Mouse (Mus musculus): ENCODE measurements around the gene Praf2. TPM values are rescaled to one million over a fixed set of nuclear protein-coding genes. Genes with fewer than 3 reads are reported as not detected.

Gene Praf2
- polyA plus RNA-seq, 1 experiment, result 112 TPM

- Histone ChIP-seq H3K27ac (ENCODE audit: insufficient read depth, low read length) (no peak overlapping the region), H3K4me1 (ENCODE audit: control insufficient read depth, insufficient read depth, low read length) (no peaks in the 10 kb centered on the region), H3K4me3 (ENCODE audit: insufficient read depth, low read length) (no peak overlapping the region)
- TF ChIP-seq POLR2A (IDR thresholded peaks at IDR 0.05; ENCODE audit: low read depth, low read length), result no peak
- TF ChIP-seq CTCF (IDR thresholded peaks at IDR 0.05; ENCODE audit: borderline replicate concordance, insufficient read depth, low read length), result peak; percentile 34; the same call in 1 of the 2 replicates
Measured at GRCm38 (mm10) chrX:7776329-7777082, 48.3 kb downstream of the Praf2 start.

- no peak overlapping the region for H3K4me3 ChIP-seq (ENCODE audit: insufficient read depth, low read length)
- no peaks in the 10 kb centered on the region for H3K4me1 ChIP-seq (ENCODE audit: control insufficient read depth, insufficient read depth, low read length)
- H3K27ac ChIP-seq (ENCODE audit: insufficient read depth, low read length), result no peak overlapping the region
- TF ChIP-seq CTCF (IDR thresholded peaks at IDR 0.05; ENCODE audit: borderline replicate concordance, insufficient read depth, low read length) (no peak), POLR2A (IDR thresholded peaks at IDR 0.05; ENCODE audit: low read depth, low read length) (no peak)
Measured at GRCm38 (mm10) chrX:7778450-7779244, 50.4 kb downstream of the Praf2 start.

- H3K27ac ChIP-seq (ENCODE audit: insufficient read depth, low read length), result no peak overlapping the region
- H3K4me3 ChIP-seq (ENCODE audit: insufficient read depth, low read length), result no peak overlapping the region
- H3K4me1 ChIP-seq (ENCODE audit: control insufficient read depth, insufficient read depth, low read length), result no peaks in the 10 kb centered on the region
- TF ChIP-seq CTCF (IDR thresholded peaks at IDR 0.05; ENCODE audit: borderline replicate concordance, insufficient read depth, low read length) (no peak), POLR2A (IDR thresholded peaks at IDR 0.05; ENCODE audit: low read depth, low read length) (no peak)
Measured at GRCm38 (mm10) chrX:7779294-7779693, 51.1 kb downstream of the Praf2 start.

Other genes with a start within 250 kb of the Praf2 start
- gene Foxp3, start 154.8 kb upstream of the Praf2 start, polyA plus RNA-seq (2011; ENCODE audit: insufficient read length, low read depth, missing spikeins), result not detected in 2 replicates
- 2.9 and 3.1 TPM in 2 replicates for gene Ppp1r3f, start 154.2 kb upstream of the Praf2 start, polyA plus RNA-seq (2011; ENCODE audit: insufficient read length, low read depth, missing spikeins)
- gene Ccdc22, start 122.9 kb upstream of the Praf2 start, polyA plus RNA-seq (2011; ENCODE audit: insufficient read length, low read depth, missing spikeins), result 12.8 and 14.3 TPM in 2 replicates
- gene Cacna1f, start 121.4 kb upstream of the Praf2 start, polyA plus RNA-seq (2011; ENCODE audit: insufficient read length, low read depth, missing spikeins), result not detected in 2 replicates
- 0.18 and 0.19 TPM in 2 replicates for gene Syp, start 90.0 kb upstream of the Praf2 start, polyA plus RNA-seq (2011; ENCODE audit: insufficient read length, low read depth, missing spikeins)
- 7.0 TPM in 2 replicates for gene Prickle3, start 71.2 kb upstream of the Praf2 start, polyA plus RNA-seq (2011; ENCODE audit: insufficient read length, low read depth, missing spikeins)
- gene Plp2, start 57.0 kb upstream of the Praf2 start, polyA plus RNA-seq (2011; ENCODE audit: insufficient read length, low read depth, missing spikeins), result 305 and 316 TPM in 2 replicates
- not detected in 2 replicates for gene Magix, start 47.2 kb upstream of the Praf2 start, polyA plus RNA-seq (2011; ENCODE audit: insufficient read length, low read depth, missing spikeins)
- 26.0 and 29.8 TPM in 2 replicates for gene Gpkow, start 31.3 kb upstream of the Praf2 start, polyA plus RNA-seq (2011; ENCODE audit: insufficient read length, low read depth, missing spikeins)
- gene Wdr45, start 14.1 kb upstream of the Praf2 start, polyA plus RNA-seq (2011; ENCODE audit: insufficient read length, low read depth, missing spikeins), result 29.0 and 32.3 TPM in 2 replicates
- gene Gm45208, start 6.2 kb upstream of the Praf2 start, polyA plus RNA-seq (2011; ENCODE audit: insufficient read length, low read depth, missing spikeins), result not detected in 2 replicates
- gene Ccdc120, start 22.5 kb downstream of the Praf2 start, polyA plus RNA-seq (2011; ENCODE audit: insufficient read length, low read depth, missing spikeins), result 2.5 and 3.5 TPM in 2 replicates
- gene Tfe3, start 34.1 kb downstream of the Praf2 start, polyA plus RNA-seq (2011; ENCODE audit: insufficient read length, low read depth, missing spikeins), result 49.1 and 53.4 TPM in 2 replicates
- 37.7 and 42.1 TPM in 2 replicates for gene Gripap1, start 61.3 kb downstream of the Praf2 start, polyA plus RNA-seq (2011; ENCODE audit: insufficient read length, low read depth, missing spikeins)
- 5.7 and 7.5 TPM in 2 replicates for gene Kcnd1, start 93.8 kb downstream of the Praf2 start, polyA plus RNA-seq (2011; ENCODE audit: insufficient read length, low read depth, missing spikeins)
- gene Otud5, start 112.9 kb downstream of the Praf2 start, polyA plus RNA-seq (2011; ENCODE audit: insufficient read length, low read depth, missing spikeins), result 57.5 and 65.0 TPM in 2 replicates
- 4.0 and 4.3 TPM in 2 replicates for gene Pim2, start 149.8 kb downstream of the Praf2 start, polyA plus RNA-seq (2011; ENCODE audit: insufficient read length, low read depth, missing spikeins)
- gene Slc35a2, start 155.6 kb downstream of the Praf2 start, polyA plus RNA-seq (2011; ENCODE audit: insufficient read length, low read depth, missing spikeins), result 113 and 123 TPM in 2 replicates
- 90.2 and 103 TPM in 2 replicates for gene Pqbp1, start 170.8 kb downstream of the Praf2 start, polyA plus RNA-seq (2011; ENCODE audit: insufficient read length, low read depth, missing spikeins)
- gene Timm17b, start 170.9 kb downstream of the Praf2 start, polyA plus RNA-seq (2011; ENCODE audit: insufficient read length, low read depth, missing spikeins), result 29.5 and 39.9 TPM in 2 replicates
- gene Gm10491, start 179.4 kb downstream of the Praf2 start, polyA plus RNA-seq (2011; ENCODE audit: insufficient read length, low read depth, missing spikeins), result not detected in 2 replicates
- not detected in 2 replicates for gene Gm10490, start 181.1 kb downstream of the Praf2 start, polyA plus RNA-seq (2011; ENCODE audit: insufficient read length, low read depth, missing spikeins)
- gene Pcsk1n, start 191.4 kb downstream of the Praf2 start, polyA plus RNA-seq (2011; ENCODE audit: insufficient read length, low read depth, missing spikeins), result not detected in 2 replicates
- gene Eras, start 200.2 kb downstream of the Praf2 start, polyA plus RNA-seq (2011; ENCODE audit: insufficient read length, low read depth, missing spikeins), result not detected in 2 replicates
- 21.2 and 27.6 TPM in 2 replicates for gene Hdac6, start 219.4 kb downstream of the Praf2 start, polyA plus RNA-seq (2011; ENCODE audit: insufficient read length, low read depth, missing spikeins)
- not detected in 2 replicates for gene Gata1, start 249.6 kb downstream of the Praf2 start, polyA plus RNA-seq (2011; ENCODE audit: insufficient read length, low read depth, missing spikeins)

Data from embryonic fibroblast, embryonic 13.5 days (primary cell).